Mouse (Mus musculus): ENCODE data around the gene Farp1. TPM values are rescaled to one million over a fixed set of nuclear protein-coding genes. Genes with fewer than 3 reads are reported as not detected.

The Farp1 gene
- total and polyA plus RNA-seq, 3 experiments, result 6.4 to 11.1 (median 10.9) TPM

DNA sequence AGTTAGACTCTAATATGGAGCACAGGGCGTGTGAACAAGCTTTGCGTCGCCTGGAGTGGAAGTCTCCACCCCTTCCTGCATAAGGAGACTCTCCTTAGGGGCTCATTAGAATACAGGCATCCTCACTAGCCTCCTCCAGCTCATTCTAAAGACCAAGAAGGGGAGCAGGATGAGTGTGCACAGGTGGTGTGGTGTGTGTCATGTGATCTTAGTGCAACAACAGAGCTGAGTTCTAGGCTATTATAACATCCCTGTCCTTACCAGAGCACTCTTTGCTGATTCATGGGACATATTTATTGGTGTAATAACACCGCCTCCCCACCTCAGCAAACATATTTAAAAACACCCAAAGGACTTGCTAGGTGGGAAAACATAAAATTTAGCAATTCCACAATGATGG, 120.2 kb downstream of the Farp1 start:
- Histone ChIP-seq H3K4me3 (no peak overlapping the region), H3K79me2 (replicated peaks; ENCODE audit: control insufficient read depth, insufficient read depth, low read length) (no peaks in the 10 kb centered on the region), H3K4me1 (ENCODE audit: control insufficient read depth, insufficient read depth, low read length) (no peaks in the 10 kb centered on the region; the same call in 1 of the 2 replicates), H3K27me3 (ENCODE audit: control insufficient read depth, insufficient read depth, low read length) (no peaks in the 10 kb centered on the region), H3K27ac (no peak overlapping the region), H3K9ac (ENCODE audit: low read depth, low read length) (no peak overlapping the region), H3K36me3 (ENCODE audit: control insufficient read depth, insufficient read depth, low read length) (no peaks in the 10 kb centered on the region)
- intact Hi-C loops (cut with DNase I), result no loop called here
- no peak for DNase-seq
- 58% methylated on average over 4 of the region's 4 CpGs for WGBS
- TF ChIP-seq EP300 (IDR thresholded peaks at IDR 0.05; ENCODE audit: insufficient read depth, low read depth, low read length) (no peak), POLR2A (IDR thresholded peaks at IDR 0.05; ENCODE audit: insufficient read depth, low read depth, low read length) (no peak), CTCF (IDR thresholded peaks at IDR 0.05) (no peak)

- no peak for DNase-seq
- H3K4me3 ChIP-seq, result no peak overlapping the region
- intact Hi-C loops (cut with DNase I), result no loop called here
- no peak for TF ChIP-seq CTCF (IDR thresholded peaks at IDR 0.05)
- TF ChIP-seq POLR2A (IDR thresholded peaks at IDR 0.05; ENCODE audit: insufficient read depth, low read depth, low read length), result no peak
- H3K4me1 ChIP-seq (ENCODE audit: control insufficient read depth, insufficient read depth, low read length), result no peaks in the 10 kb centered on the region; the same call in 1 of the 2 replicates
- H3K9ac ChIP-seq (ENCODE audit: low read depth, low read length), result no peak overlapping the region
- H3K27ac ChIP-seq, result no peak overlapping the region
- 80% methylated on average over 2 of the region's 2 CpGs for WGBS
- H3K79me2 ChIP-seq (replicated peaks; ENCODE audit: control insufficient read depth, insufficient read depth, low read length), result no peaks in the 10 kb centered on the region
- no peaks in the 10 kb centered on the region for H3K36me3 ChIP-seq (ENCODE audit: control insufficient read depth, insufficient read depth, low read length)
- no peaks in the 10 kb centered on the region for H3K27me3 ChIP-seq (ENCODE audit: control insufficient read depth, insufficient read depth, low read length)
Observed at GRCm38 (mm10) chr14:121158616-121159015, 123.6 kb downstream of the Farp1 start.

- H3K4me3 ChIP-seq, result no peak overlapping the region
- intact Hi-C loops (cut with DNase I), result no loop called here
- no peak for TF ChIP-seq CTCF (IDR thresholded peaks at IDR 0.05)
- TF ChIP-seq EP300 (IDR thresholded peaks at IDR 0.05; ENCODE audit: insufficient read depth, low read depth, low read length), result no peak
- no peak for TF ChIP-seq POLR2A (IDR thresholded peaks at IDR 0.05; ENCODE audit: insufficient read depth, low read depth, low read length)
- 96% methylated on average over 2 of the region's 2 CpGs for WGBS
- no peaks in the 10 kb centered on the region for H3K27me3 ChIP-seq (ENCODE audit: control insufficient read depth, insufficient read depth, low read length)
- no peaks in the 10 kb centered on the region for H3K79me2 ChIP-seq (replicated peaks; ENCODE audit: control insufficient read depth, insufficient read depth, low read length)
- H3K4me1 ChIP-seq (ENCODE audit: control insufficient read depth, insufficient read depth, low read length), result no peaks in the 10 kb centered on the region
- no peak overlapping the region for H3K9ac ChIP-seq (ENCODE audit: low read depth, low read length)
- H3K27ac ChIP-seq, result no peak overlapping the region
- DNase-seq, result no peak
- no peaks in the 10 kb centered on the region for H3K36me3 ChIP-seq (ENCODE audit: control insufficient read depth, insufficient read depth, low read length)
Observed at GRCm38 (mm10) chr14:121162822-121163221, 127.8 kb downstream of the Farp1 start.

DNA sequence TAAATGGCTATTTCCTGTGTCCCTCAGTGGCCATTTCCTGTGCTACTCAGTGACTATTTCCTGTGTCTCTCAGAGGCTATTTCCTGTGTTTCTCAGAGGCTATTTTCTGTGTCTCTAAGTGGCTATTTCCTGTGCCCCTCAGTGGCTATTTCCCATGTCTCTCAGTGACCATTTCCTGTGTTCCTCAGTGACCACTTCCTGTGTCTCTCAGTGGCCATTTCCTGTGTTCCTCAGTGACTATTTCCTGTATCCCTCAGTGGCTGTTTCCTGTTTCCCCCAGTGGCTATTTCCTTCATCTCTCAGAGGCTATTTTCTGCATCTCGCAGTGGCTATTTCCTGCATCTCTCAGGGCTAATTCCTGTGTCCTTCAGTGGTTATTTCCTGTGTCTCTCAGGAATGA, 129.9 kb downstream of the Farp1 start:
- Histone ChIP-seq H3K79me2 (replicated peaks; ENCODE audit: control insufficient read depth, insufficient read depth, low read length) (no peaks in the 10 kb centered on the region), H3K4me3 (no peak overlapping the region), H3K36me3 (ENCODE audit: control insufficient read depth, insufficient read depth, low read length) (no peaks in the 10 kb centered on the region), H3K4me1 (ENCODE audit: control insufficient read depth, insufficient read depth, low read length) (no peaks in the 10 kb centered on the region), H3K27ac (peak overlapping the region; percentile 45), H3K9ac (ENCODE audit: low read depth, low read length) (no peak overlapping the region), H3K27me3 (ENCODE audit: control insufficient read depth, insufficient read depth, low read length) (no peaks in the 10 kb centered on the region)
- TF ChIP-seq POLR2A (IDR thresholded peaks at IDR 0.05; ENCODE audit: insufficient read depth, low read depth, low read length) (no peak), CTCF (IDR thresholded peaks at IDR 0.05) (no peak), EP300 (IDR thresholded peaks at IDR 0.05; ENCODE audit: insufficient read depth, low read depth, low read length) (no peak)
- no peak for DNase-seq
- intact Hi-C loops (cut with DNase I), result no loop called here
- 54% methylated on average over 1 of the region's 1 CpGs for WGBS

- no peak for TF ChIP-seq EP300 (IDR thresholded peaks at IDR 0.05; ENCODE audit: insufficient read depth, low read depth, low read length)
- no peak for TF ChIP-seq POLR2A (IDR thresholded peaks at IDR 0.05; ENCODE audit: insufficient read depth, low read depth, low read length)
- TF ChIP-seq CTCF (IDR thresholded peaks at IDR 0.05), result no peak
- no peak overlapping the region for H3K9ac ChIP-seq (ENCODE audit: low read depth, low read length)
- 65% methylated on average over 6 of the region's 6 CpGs for whole genome bisulfite sequencing
- no peaks in the 10 kb centered on the region for H3K4me1 ChIP-seq (ENCODE audit: control insufficient read depth, insufficient read depth, low read length)
- H3K4me3 ChIP-seq, result no peak overlapping the region
- H3K79me2 ChIP-seq (replicated peaks; ENCODE audit: control insufficient read depth, insufficient read depth, low read length), result no peaks in the 10 kb centered on the region
- no peaks in the 10 kb centered on the region for H3K27me3 ChIP-seq (ENCODE audit: control insufficient read depth, insufficient read depth, low read length)
- intact Hi-C loops (cut with DNase I), result no loop called here
- H3K36me3 ChIP-seq (ENCODE audit: control insufficient read depth, insufficient read depth, low read length), result no peaks in the 10 kb centered on the region
- DNase-seq, result peak in 1 of 2 experiments; percentile 32
- H3K27ac ChIP-seq, result peak overlapping the region; percentile 45
Observed at GRCm38 (mm10) chr14:121165408-121166037, 130.5 kb downstream of the Farp1 start.

DNA sequence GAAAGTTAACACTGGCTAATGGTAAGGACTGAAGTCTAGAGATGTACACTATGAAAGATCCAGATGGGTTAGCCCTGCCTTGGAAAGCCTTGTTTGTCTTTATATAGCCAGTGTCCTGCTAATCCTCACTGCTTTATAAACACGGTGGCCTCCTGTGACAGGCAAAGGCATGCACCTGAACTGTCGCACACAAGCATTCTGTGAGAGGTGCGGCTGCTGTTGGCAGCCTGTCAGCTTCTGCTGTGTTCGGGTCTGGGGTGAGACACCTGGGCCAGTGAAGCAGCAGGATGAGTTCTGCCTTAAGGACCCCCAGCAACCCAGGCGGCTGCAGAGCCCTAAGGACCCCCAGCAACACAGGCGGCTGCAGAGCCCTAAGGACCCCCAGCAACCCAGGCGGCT, 131.0 kb downstream of the Farp1 start:
- intact Hi-C loops (cut with DNase I), result no loop called here
- Histone ChIP-seq H3K9ac (ENCODE audit: low read depth, low read length) (no peak overlapping the region), H3K79me2 (replicated peaks; ENCODE audit: control insufficient read depth, insufficient read depth, low read length) (no peaks in the 10 kb centered on the region), H3K36me3 (ENCODE audit: control insufficient read depth, insufficient read depth, low read length) (no peaks in the 10 kb centered on the region), H3K27me3 (ENCODE audit: control insufficient read depth, insufficient read depth, low read length) (no peaks in the 10 kb centered on the region), H3K27ac (peak overlapping the region; percentile 45), H3K4me1 (ENCODE audit: control insufficient read depth, insufficient read depth, low read length) (no peaks in the 10 kb centered on the region), H3K4me3 (no peak overlapping the region)
- DNase-seq, result no peak
- 78% methylated on average over 7 of the region's 7 CpGs for WGBS
- TF ChIP-seq POLR2A (IDR thresholded peaks at IDR 0.05; ENCODE audit: insufficient read depth, low read depth, low read length) (no peak), CTCF (IDR thresholded peaks at IDR 0.05) (no peak)

All from heart, adult 2 months (tissue).